Mouse (Mus musculus) small intestine, adult 2 months (tissue): Measurements from ENCODE around the gene Arih2.

ENCODE experiments used
- CTCF ChIP-seq: fragments of 200-500 bp; IDR thresholded peaks from 2 replicates; pipeline ENCODE4 v1.5.1; 2012; ENCODE audit warnings: low read depth, mild to moderate bottlenecking, control low read depth, inconsistent platforms, low read length, moderate library complexity, mixed read lengths; ENCODE audit not compliant: insufficient replicate concordance, insufficient read length; ENCODE audit errors: extremely low read depth
- POLR2A ChIP-seq: fragments of 200-500 bp; IDR thresholded peaks from 2 replicates; pipeline ENCODE4 v1.6.1; 2012; ENCODE audit warnings: low read depth, mild to moderate bottlenecking, control low read depth, inconsistent platforms, low read length, moderate library complexity

GRCm38 (mm10) chr9:108575321-108576297 is 73.6 kb downstream of the Arih2 start:
- TF ChIP-seq CTCF (no peak), POLR2A (no peak)
